Mouse (Mus musculus) 416B (cell line): Measurements from ENCODE around the gene Lrrc4.

Source experiments
- DNase-seq: peaks from one replicate; pipeline ENCODE4 v3.0.0; 2011; ENCODE audit warnings: low read depth

Gene Lrrc4

GRCm38 (mm10) chr6:28729649-28730048 is 101.9 kb downstream of the Lrrc4 start:
- DNase-seq = no peak

GRCm38 (mm10) chr6:28729236-28729635 is 102.3 kb downstream of the Lrrc4 start:
- DNase-seq = no peak

GRCm38 (mm10) chr6:28724776-28725175 is 106.8 kb downstream of the Lrrc4 start:
- DNase-seq = no peak

- peak; percentile 41 for DNase-seq
These were observed 108.5 kb downstream of the Lrrc4 start for GRCm38 (mm10) chr6:28723059-28723458.

- no peak for DNase-seq
These were observed 111.0 kb downstream of the Lrrc4 start for GRCm38 (mm10) chr6:28720391-28721171.

GRCm38 (mm10) chr6:28717845-28718237 is 113.7 kb downstream of the Lrrc4 start:
- no peak for DNase-seq

GRCm38 (mm10) chr6:28717203-28717844 is 114.2 kb downstream of the Lrrc4 start:
- no peak for DNase-seq

GRCm38 (mm10) chr6:28710035-28710434 is 121.5 kb downstream of the Lrrc4 start:
- DNase-seq = no peak

- DNase-seq = no peak
These were observed 124.5 kb downstream of the Lrrc4 start for GRCm38 (mm10) chr6:28706976-28707592.

GRCm38 (mm10) chr6:28706108-28706975 is 125.2 kb downstream of the Lrrc4 start:
- no peak for DNase-seq

- DNase-seq = no peak
These were observed 126.0 kb downstream of the Lrrc4 start for GRCm38 (mm10) chr6:28705384-28706107.

GRCm38 (mm10) chr6:28704612-28705011 is 126.9 kb downstream of the Lrrc4 start:
- peak; percentile 22 for DNase-seq

GRCm38 (mm10) chr6:28697214-28697613 is 134.3 kb downstream of the Lrrc4 start:
- no peak for DNase-seq

- DNase-seq = no peak
These were observed 138.9 kb downstream of the Lrrc4 start for GRCm38 (mm10) chr6:28692659-28693058.

GRCm38 (mm10) chr6:28687776-28688175 is 143.8 kb downstream of the Lrrc4 start:
- peak; percentile 36 for DNase-seq

- no peak for DNase-seq
These were observed 145.8 kb downstream of the Lrrc4 start for GRCm38 (mm10) chr6:28685745-28686144.

- no peak for DNase-seq
These were observed 146.5 kb downstream of the Lrrc4 start for GRCm38 (mm10) chr6:28685052-28685451.

- no peak for DNase-seq
These were observed 149.8 kb downstream of the Lrrc4 start for GRCm38 (mm10) chr6:28681521-28682457.

GRCm38 (mm10) chr6:28680537-28680936 is 151.0 kb downstream of the Lrrc4 start:
- DNase-seq = no peak

- no peak for DNase-seq
These were observed 152.7 kb downstream of the Lrrc4 start for GRCm38 (mm10) chr6:28678896-28679295.
